Mouse (Mus musculus) liver, embryonic 11.5 days (tissue): ENCODE measurements around the gene Cblc. TPM values are rescaled to one million over a fixed set of nuclear protein-coding genes. Genes with fewer than 3 reads are reported as not detected.

Experiments
- ATAC-seq: fragments of 200-750 bp; cut with Nextera tagmentation; replicated peaks from 2 replicates; pipeline ENCODE4 v1.8.0; 2017; ENCODE audit warnings: moderate number of reproducible peaks, mild to moderate bottlenecking, moderate TSS enrichment, moderate library complexity; ENCODE audit not compliant: low FRiP score
- DNase-seq: peaks from one replicate; pipeline ENCODE4 v3.0.0-alpha.2; 2017; ENCODE audit warnings: low spot score
- H3K27ac ChIP-seq: fragments of 300-500 bp; sonication (generic); 2 replicates; pipeline ENCODE4 v1.5.1; 2014; ENCODE audit warnings: mild to moderate bottlenecking, low read depth, low read length, control low read depth
- H3K27me3 ChIP-seq: fragments of 300-500 bp; sonication (generic); replicated peaks from 2 replicates; pipeline ENCODE4 v1.6.1; 2014; ENCODE audit warnings: low read length, mixed read lengths; ENCODE audit not compliant: control insufficient read depth, insufficient read depth
- H3K36me3 ChIP-seq: fragments of 300-500 bp; sonication (generic); 2 replicates; pipeline ENCODE4 v1.6.1; 2014; ENCODE audit warnings: mild to moderate bottlenecking, low read length, moderate library complexity, mixed read lengths; ENCODE audit not compliant: control insufficient read depth, insufficient read depth
- H3K4me1 ChIP-seq: fragments of 300-500 bp; sonication (generic); replicated peaks from 2 replicates; pipeline ENCODE4 v1.6.1; 2014; ENCODE audit warnings: low read length, mixed read lengths; ENCODE audit not compliant: control insufficient read depth, insufficient read depth
- H3K4me2 ChIP-seq: fragments of 300-500 bp; sonication (generic); 2 replicates; pipeline ENCODE4 v1.6.1; 2014; ENCODE audit warnings: mild to moderate bottlenecking, control low read depth, moderate library complexity
- H3K4me3 ChIP-seq: fragments of 300-500 bp; sonication (generic); 2 replicates; pipeline ENCODE4 v1.5.1; 2014; ENCODE audit warnings: low read depth, low read length, control low read depth
- H3K9ac ChIP-seq: fragments of 300-500 bp; sonication (generic); 2 replicates; pipeline ENCODE4 v1.6.1; 2014; ENCODE audit warnings: low read depth, low read length, control low read depth
- H3K9me3 ChIP-seq: fragments of 300-500 bp; sonication (generic); 2 replicates; pipeline ENCODE4 v1.6.1; 2016; ENCODE audit warnings: low read length, inconsistent platforms, mixed read lengths; ENCODE audit not compliant: control insufficient read depth
- WGBS: fragments of 180-500 bp; shearing (Covaris S2); extraction: QIAGEN DNeasy Blood & Tissue Kit; methylation state at CpG from one replicate; pipeline ENCODE4 v1.1.7; 2014; 5-methylcytosine and 5-hydroxymethylcytosine counted together
- polyA plus RNA-seq: library from polyadenylated mRNA; unstranded; fragments of >200 nt; fragmentation: Nextera tagmentation; extraction: Ambion mirVana; gene quantifications from 2 replicates; pipeline ENCODE4 v1.2.1, GENCODE M21; 2014

Gene Cblc
- polyA plus RNA-seq, 1 experiment from 2014 or later: 1.4 TPM

DNA sequence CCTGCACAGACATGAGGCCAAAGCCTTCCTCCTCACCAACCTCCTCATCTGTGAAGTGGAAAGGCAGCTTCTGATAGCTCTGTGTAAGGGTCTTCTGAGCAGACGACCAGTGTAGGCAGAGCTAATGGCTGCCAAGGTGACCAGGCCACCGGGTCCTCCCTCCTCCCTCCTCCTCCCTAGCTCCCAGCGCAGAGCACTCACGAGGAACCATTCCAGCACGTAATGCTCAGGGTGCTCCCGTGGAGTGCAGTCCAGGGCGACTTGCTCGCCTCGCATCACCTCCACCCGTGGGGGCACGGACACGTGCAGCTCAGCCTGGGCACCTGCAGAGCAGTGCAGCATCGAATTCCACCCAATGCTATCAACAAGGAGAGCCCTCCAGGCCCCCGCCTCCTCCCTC is 28.4 kb downstream of the Cblc start:
- no peak overlapping the region for H3K4me3 ChIP-seq
- H3K36me3 ChIP-seq: peaks cover 4% of the 10 kb centered on the region; the same call in 1 of the 2 replicates
- no peak overlapping the region for H3K4me2 ChIP-seq
- WGBS: 66% methylated on average over 14 of the region's 14 CpGs
- H3K9me3 ChIP-seq: no peaks in the 10 kb centered on the region
- H3K27ac ChIP-seq: no peak overlapping the region
- ATAC-seq: no peak
- H3K4me1 ChIP-seq: peaks cover 14% of the 10 kb centered on the region
- no peak for DNase-seq
- peaks cover 34% of the 10 kb centered on the region for H3K27me3 ChIP-seq
- H3K9ac ChIP-seq: no peak overlapping the region

GRCm38 (mm10) chr7:19764581-19764980 is 32.0 kb downstream of the Cblc start:
- no peak overlapping the region for H3K9ac ChIP-seq
- H3K4me3 ChIP-seq: no peak overlapping the region
- no peak for DNase-seq
- peaks cover 2% of the 10 kb centered on the region for H3K4me1 ChIP-seq
- no peak overlapping the region for H3K4me2 ChIP-seq
- no peak overlapping the region for H3K27ac ChIP-seq
- peaks cover 7% of the 10 kb centered on the region for H3K27me3 ChIP-seq
- peaks cover 4% of the 10 kb centered on the region; the same call in 1 of the 2 replicates for H3K36me3 ChIP-seq
- ATAC-seq: no peak
- WGBS: 84% methylated on average over 9 of the region's 9 CpGs
- no peaks in the 10 kb centered on the region for H3K9me3 ChIP-seq

DNA sequence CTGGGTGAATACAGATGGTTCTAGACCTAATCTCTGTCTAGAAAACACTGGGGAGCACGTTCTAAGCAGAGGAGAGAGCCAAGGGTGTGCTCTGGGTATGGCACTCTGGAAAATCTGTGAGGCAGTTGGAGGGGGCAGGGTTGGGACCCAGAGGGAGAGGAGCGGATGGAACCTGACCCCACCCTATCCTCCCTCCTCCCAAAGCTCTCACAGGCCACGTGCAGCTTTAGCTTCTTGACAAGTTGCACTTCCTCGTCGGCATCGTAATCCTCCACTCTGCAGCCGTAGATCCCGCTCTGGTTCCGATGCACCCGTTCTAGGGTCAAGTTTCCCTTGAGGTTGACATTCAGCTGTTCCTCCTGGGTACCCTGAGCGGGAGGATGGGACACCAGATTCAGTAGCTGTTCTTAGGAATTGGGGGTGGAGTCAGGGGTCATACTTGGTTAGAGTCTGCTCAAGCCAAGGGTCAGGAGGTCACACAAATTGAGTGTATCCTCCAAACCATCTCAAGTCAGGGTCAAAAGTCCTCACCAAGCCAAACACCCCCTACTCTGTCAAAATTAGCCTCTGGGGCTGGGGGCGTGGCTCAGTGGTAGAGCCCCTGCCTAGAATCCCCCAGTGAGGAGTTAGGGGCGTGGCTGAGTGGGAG is 32.7 kb downstream of the Cblc start:
- Histone ChIP-seq H3K4me3 (no peak overlapping the region), H3K4me2 (no peak overlapping the region), H3K9me3 (no peaks in the 10 kb centered on the region), H3K9ac (no peak overlapping the region), H3K36me3 (peaks cover 4% of the 10 kb centered on the region; the same call in 1 of the 2 replicates), H3K27me3 (peaks cover under 1% of the 10 kb centered on the region; the same call in 1 of the 2 replicates), H3K4me1 (no peaks in the 10 kb centered on the region), H3K27ac (no peak overlapping the region)
- 74% methylated on average over 13 of the region's 13 CpGs for WGBS
- no peak for DNase-seq
- ATAC-seq: no peak

GRCm38 (mm10) chr7:19762283-19762682 is 34.3 kb downstream of the Cblc start:
- Histone ChIP-seq H3K27ac (no peak overlapping the region), H3K27me3 (no peaks in the 10 kb centered on the region), H3K4me2 (no peak overlapping the region), H3K9ac (no peak overlapping the region), H3K9me3 (no peaks in the 10 kb centered on the region), H3K4me1 (no peaks in the 10 kb centered on the region), H3K36me3 (peaks cover 4% of the 10 kb centered on the region; the same call in 1 of the 2 replicates), H3K4me3 (no peak overlapping the region)
- no peak for ATAC-seq
- WGBS: 70% methylated on average over 11 of the region's 11 CpGs
- no peak for DNase-seq

- peaks cover 4% of the 10 kb centered on the region; the same call in 1 of the 2 replicates for H3K36me3 ChIP-seq
- H3K9me3 ChIP-seq: no peaks in the 10 kb centered on the region
- H3K27ac ChIP-seq: no peak overlapping the region
- H3K4me2 ChIP-seq: no peak overlapping the region
- H3K9ac ChIP-seq: no peak overlapping the region
- no peaks in the 10 kb centered on the region for H3K27me3 ChIP-seq
- H3K4me3 ChIP-seq: no peak overlapping the region
- ATAC-seq (no peak), DNase-seq (no peak)
- whole genome bisulfite sequencing: 86% methylated on average over 13 of the region's 13 CpGs
- H3K4me1 ChIP-seq: no peaks in the 10 kb centered on the region
Measured at GRCm38 (mm10) chr7:19760021-19760420, 36.6 kb downstream of the Cblc start.

- no peaks in the 10 kb centered on the region; the same call in 1 of the 2 replicates for H3K36me3 ChIP-seq
- no peaks in the 10 kb centered on the region for H3K27me3 ChIP-seq
- H3K4me1 ChIP-seq: no peaks in the 10 kb centered on the region
- 78% methylated on average over 13 of the region's 13 CpGs for WGBS
- DNase-seq: no peak
- no peaks in the 10 kb centered on the region for H3K9me3 ChIP-seq
- no peak overlapping the region for H3K27ac ChIP-seq
- no peak overlapping the region for H3K9ac ChIP-seq
- no peak overlapping the region for H3K4me3 ChIP-seq
- ATAC-seq: no peak
- no peak overlapping the region for H3K4me2 ChIP-seq
Measured at GRCm38 (mm10) chr7:19758623-19759022, 38.0 kb downstream of the Cblc start.

DNA sequence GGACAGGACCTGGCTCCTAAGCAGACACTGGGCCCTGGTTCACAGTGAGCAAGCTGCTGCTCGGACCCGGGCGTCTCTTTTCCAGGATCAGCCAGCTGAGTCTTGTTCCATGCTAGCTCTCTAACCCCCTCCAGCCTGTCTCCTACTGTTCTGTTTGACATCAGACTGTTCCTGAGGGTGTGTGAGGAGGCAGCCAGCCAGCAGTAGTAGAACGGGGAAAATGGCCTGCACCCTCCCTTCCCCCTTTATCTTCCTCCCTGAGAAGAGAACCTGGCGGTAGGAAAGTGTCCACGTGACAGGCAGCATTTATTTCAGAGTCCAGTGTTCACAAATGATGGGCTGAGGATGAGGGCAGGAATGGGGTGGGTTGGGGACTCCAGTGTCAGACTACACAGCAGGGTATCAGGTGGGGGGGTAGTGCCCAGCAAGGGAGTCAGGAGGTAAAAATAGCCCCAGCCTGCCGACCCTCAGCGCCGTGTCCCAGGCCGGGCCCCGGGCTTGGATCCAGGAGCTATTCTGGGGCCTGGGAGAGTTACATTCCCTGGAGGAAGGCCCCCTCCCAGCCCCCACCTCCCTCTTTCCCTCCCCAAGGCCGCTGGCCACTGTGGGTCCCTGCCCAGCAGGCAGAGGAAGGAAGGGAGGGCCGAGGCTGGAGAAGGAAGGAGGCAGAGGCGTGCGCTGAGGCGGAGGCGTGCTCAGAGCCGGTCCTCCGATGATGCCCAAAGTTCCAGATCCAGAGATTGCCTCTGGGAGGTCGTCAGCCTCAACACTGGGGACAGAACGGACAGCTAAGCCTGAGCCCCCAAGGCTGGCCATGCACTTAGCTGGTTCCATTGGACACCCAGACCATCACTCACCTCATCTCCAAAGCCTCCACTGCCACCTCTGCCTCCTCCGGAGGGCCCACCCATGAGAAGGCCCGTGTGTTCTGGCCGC is 40.5 kb downstream of the Cblc start:
- no peaks in the 10 kb centered on the region for H3K9me3 ChIP-seq
- no peak for ATAC-seq
- no peak for DNase-seq
- no peak overlapping the region for H3K27ac ChIP-seq
- no peak overlapping the region for H3K4me2 ChIP-seq
- H3K9ac ChIP-seq: no peak overlapping the region
- no peaks in the 10 kb centered on the region for H3K4me1 ChIP-seq
- H3K4me3 ChIP-seq: no peak overlapping the region
- 58% methylated on average over 23 of the region's 24 CpGs for WGBS
- H3K27me3 ChIP-seq: no peaks in the 10 kb centered on the region
- no peaks in the 10 kb centered on the region for H3K36me3 ChIP-seq

DNA sequence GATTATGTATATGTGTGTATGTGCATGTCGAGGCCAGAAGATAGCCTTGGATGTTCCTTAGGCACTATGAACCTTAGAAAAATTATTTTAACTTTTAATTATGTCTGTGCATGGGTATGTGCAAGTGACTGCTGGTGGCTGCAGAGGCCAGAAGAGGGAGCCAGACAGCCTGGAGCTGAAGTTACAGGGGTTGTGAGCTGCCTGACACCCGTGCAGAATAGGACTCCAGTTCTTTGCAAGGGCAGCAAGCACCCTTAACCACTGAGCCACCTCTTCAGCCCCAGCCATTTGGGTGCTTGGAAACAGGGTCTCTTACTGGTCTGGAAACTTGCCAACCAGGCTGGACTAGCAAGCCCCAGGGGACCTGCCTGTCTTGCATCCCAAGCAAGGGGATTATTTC is 41.6 kb downstream of the Cblc start:
- 75% methylated on average over 2 of the region's 2 CpGs for WGBS
- DNase-seq (no peak), ATAC-seq (no peak)
- Histone ChIP-seq H3K27ac (no peak overlapping the region), H3K27me3 (no peaks in the 10 kb centered on the region), H3K4me2 (no peak overlapping the region), H3K9ac (no peak overlapping the region), H3K36me3 (no peaks in the 10 kb centered on the region), H3K9me3 (no peaks in the 10 kb centered on the region), H3K4me1 (peaks cover 6% of the 10 kb centered on the region), H3K4me3 (no peak overlapping the region)
